Mouse (Mus musculus): Measurements from ENCODE around the gene Hoxd9.

DNA sequence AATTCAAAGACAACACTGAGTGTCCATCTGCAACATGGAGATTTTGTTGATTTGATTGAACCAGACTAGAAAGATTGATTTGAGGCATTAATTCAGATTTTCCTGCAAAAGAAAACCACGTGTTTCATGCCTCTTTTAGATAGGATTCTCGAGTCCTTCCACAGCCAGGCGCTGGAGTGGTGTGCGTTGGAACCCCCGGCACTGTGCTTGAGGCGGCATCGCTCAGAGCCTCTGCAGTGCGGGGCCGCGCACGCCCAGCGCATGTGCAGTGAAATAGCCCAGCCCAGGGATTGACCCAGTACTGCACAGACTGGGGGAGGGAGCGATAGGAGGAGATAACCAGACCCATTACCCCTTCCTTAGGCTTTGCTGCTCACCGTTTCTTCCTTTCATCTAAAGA lies 17.4 kb downstream of the Hoxd9 start:
- TF ChIP-seq FLI1 (IDR thresholded peaks at IDR 0.05; ENCODE audit: low read length) (no peak), GATA1 (IDR thresholded peaks at IDR 0.05; ENCODE audit: borderline replicate concordance, low read length) (no peak)

Data from megakaryocyte, embryonic 14.5 days (primary cell).